Mouse (Mus musculus): Measurements from ENCODE around the gene Gm21830.
"Not testable (repeated sequence)": the region's sequence is repeated elsewhere in the genome, so short reads cannot be mapped to it uniquely, and the experiment has no call there.

Gene Gm21830

DNA sequence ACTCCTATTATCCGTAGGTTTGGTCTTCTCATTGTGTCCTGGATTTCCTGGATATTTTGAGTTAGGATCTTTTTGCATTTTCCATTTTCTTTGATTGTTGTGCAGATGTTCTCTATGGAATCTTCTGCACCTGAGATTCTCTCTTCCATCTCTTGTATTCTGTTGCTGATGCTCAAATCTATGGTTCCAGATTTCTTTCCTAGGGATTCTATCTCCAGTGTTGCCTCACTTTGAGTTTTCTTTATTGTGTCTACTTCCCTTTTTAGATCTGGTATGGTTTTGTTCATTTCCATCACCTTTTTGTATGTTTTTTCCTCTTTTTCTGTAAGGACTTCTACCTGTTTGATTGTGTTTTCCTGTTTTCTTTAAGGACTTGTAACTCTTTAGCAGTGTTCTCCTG, at the start of gene Gm21830:
TSS of gene Gm21830 (plus strand) at position 301 of the 400 bp plus-strand sequence.
- DNase-seq, result not testable (repeated sequence)

DNA sequence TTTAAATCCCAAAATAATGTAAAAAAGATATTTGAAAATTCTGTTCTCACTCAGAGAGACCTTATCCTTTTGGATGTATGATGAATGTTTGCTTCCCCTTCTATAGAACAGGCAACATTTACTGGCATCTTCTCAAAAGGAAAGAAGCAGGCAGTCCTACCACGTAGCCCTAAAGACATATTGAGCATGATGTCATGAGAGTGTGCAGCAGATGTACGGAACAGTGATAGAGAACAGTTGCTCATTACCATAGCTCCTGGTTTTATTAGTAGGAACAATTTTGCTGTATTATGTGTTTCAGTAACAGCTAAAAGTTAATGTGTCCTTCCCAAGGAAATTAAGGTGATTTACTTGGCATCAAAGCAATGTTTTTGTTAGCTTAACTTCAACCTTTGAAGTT, 49.0 kb upstream of the Gm21830 start:
- no peak for DNase-seq

DNA sequence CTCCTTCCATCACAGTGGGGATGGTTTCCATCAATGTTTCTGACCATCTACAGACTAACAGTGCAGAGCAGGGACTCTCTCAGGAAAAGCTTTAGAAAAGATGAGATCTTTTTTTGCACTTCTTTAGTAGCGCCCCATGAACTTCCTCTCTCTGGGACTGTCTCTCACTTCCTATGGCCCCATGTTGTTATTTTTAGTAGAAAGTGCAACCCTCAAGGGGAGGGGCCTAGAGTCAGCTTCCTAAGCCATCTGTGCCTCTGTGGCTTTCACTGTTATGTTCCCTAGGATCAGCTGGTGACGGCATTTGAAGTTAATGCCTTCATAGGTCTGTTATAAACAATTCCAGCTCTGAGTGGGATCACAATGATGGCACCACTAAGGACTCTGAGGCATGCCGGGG, 35.0 kb upstream of the Gm21830 start:
- DNase-seq, result no peak

DNA sequence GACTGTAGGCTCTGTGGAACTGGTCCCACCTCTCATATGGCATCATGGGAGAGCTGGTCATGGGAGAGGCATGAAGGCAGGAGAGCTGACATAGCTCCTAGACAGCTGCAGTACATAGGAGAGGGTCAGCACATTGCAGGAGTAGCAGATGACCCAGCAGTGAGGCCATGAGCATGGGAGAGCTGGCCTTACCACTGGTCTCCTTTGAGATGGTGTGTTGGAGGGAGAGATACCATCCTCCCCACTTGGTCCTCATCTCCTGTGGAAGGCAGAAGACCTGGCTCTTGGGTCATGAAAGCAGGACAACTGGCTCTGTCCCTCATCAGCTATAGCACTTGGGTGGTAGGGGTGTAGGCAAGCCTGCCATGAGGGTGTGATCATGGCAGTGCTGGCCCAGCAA, 7.3 kb downstream of the Gm21830 start:
- DNase-seq, result no peak

DNA sequence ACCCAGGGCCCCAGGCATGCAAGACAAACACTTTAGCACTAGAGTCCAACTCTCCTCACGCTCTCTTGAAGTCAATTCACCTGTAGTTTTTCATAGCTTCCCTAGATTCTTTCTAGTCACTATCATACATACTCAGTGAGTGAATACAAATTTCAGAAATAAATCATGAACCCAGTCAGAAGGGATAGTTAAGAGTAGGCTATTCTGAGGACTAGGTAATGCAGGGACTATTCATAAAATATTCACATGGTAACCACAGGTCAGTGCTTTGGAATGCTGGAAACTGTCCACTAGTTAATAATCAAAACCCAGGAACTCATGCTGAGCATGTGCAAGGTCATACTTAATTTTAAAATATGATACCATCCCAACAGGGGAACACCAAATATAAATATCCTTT, 9.3 kb downstream of the Gm21830 start:
- DNase-seq, result no peak

DNA sequence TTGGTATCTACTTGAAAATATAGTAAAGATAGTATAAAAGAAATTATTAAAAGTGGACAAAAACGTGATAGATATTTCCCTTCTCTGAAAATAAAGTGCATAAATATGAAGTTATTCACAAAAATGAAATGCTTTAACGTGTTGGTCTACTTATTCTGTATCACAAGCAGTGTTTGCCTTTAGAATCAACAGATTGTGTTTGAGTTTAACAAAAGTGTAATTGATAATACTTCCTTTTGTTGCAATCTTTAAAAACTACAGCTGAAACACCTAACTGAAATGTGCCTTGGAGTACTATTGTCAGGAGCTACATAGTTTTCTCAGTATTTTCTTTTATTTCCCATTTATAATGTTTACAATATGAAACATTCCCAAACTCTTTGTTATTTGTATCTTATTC, 19.6 kb downstream of the Gm21830 start, which contains the start of gene Gm26727:
TSS of gene Gm26727 (minus strand) at position 101 of the 400 bp plus-strand sequence.
- no peak for DNase-seq

DNA sequence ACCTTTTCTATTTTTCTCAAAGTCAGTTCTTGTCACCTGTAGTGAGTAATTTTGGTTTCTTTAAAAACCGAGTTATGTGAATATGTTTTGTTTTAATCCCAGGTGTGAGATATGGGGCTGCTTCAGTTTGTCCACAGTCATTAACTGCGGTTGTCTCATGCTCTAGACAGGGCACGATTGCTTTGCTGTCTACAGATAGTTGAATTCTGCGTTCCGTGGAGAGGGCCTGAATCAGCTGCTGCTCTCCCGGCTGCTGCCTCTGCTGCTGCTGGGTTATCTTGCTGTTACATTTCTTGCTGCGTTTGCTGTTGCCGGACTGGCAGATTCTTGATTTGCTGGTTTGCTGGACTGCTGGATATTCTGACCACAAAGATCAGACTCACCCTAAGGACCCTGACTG, 24.8 kb downstream of the Gm21830 start:
- no peak for DNase-seq

DNA sequence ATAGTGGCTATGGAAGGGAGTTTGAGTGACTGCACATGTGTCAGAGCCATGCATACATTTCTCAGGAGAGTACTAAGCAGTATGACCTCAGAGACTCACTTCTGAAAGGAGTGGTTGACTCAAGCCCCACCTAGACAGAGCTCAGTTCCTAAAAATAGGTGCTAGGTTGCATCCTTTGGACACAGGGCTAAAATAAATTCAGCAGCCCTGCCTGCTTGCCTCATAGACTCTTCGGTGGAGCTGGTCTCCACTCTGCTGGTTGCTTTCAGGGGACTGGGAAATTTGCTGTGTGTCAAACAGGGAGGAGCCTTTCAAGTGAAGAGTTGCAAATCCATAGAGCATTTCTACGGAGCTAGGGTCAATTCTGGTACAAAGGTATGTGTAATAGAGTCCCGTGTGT, 32.3 kb downstream of the Gm21830 start, which contains the start of gene Xirp2:
TSS of gene Xirp2 (plus strand) at position 223 of the 400 bp plus-strand sequence.
- DNase-seq, result no peak

GRCm38 (mm10) chr2:67446772-67447171, 33.2 kb downstream of the Gm21830 start:
- no peak for DNase-seq

DNA sequence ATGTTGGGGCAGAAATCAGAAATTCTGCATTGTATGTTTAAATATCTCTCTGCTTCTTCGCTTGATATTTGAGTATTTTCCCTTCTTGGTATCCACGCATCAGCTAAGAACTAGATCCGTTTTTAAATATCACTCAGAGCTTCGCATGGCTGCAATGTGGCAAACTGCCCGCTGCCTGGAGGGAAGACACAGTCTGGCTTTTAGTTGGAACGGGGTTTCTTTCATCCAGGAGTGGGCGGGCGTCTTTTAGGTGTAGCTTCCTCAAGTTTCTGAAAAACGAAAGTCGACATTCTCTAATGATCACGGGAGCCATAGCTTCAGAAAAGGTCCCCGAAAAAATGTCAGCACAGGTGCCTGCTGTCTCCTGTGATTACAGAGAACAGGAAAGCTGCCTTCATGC, 33.7 kb downstream of the Gm21830 start:
- peak; percentile 50 for DNase-seq

GRCm38 (mm10) chr2:67460857-67461256, 47.3 kb downstream of the Gm21830 start:
- DNase-seq, result no peak

DNA sequence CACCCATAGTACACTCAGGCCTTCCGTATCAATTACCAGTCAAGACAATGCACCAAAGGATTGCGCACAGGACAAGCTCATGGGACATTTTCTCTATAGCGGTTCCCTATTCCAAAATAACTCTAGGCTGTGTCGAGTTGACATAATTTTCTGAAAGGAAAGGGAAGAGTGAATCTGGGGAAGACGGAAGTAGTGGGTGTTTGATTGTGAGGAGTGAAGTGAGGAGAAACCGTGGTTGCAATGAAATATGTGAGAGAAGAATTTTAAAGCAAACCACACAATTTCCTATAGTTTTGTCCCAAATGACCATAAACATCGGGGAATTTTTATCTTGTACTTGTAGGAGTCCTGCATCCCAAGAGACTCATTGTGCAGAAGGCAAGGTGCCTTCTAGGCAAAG, 53.5 kb downstream of the Gm21830 start:
- no peak for DNase-seq

DNA sequence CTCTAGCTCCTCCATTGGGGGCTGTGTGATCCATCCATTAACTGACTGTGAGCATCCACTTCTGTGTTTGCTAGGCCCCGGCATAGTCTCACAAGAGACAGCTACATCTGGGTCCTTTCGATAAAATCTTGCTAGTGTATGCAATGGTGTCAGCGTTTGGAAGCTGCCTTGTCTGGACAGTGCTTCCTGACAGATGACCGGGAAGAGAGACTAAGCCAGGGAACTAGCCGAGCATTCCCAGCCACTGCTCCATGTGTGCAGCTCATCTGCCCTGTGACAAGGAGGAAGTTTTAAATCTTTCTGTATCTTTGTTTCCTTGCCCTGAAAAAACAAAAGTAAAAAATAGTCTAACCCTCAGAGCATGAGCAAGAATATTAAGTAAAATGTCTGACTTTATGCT, 56.5 kb downstream of the Gm21830 start:
- not testable (repeated sequence) for DNase-seq

DNA sequence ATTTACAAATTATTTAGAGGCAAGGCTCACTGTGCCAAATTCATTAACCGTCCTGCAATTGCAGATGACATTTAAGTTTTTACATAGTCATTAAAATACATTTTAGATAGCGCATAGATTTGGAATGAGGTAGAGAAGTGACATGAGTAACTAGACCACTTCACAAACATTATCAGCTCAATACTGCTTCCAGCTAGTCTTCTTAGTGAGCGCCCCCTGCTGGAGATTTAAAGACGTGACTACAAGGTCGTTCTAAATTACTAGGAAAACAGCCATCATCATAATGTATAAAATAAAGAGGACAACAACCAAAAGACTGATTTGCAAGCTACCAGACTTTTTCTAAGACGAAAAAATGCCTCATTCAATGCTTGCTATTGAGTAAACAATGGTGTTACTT, 64.2 kb downstream of the Gm21830 start:
- peak; percentile 69 for DNase-seq

GRCm38 (mm10) chr2:67481051-67481450, 67.5 kb downstream of the Gm21830 start:
- DNase-seq, result no peak

Data from right cerebral cortex, postnatal 14 days (tissue).